Mouse (Mus musculus) forebrain, postnatal 0 days (tissue): ENCODE results near the gene Pdha2. TPM values are rescaled to one million over a fixed set of nuclear protein-coding genes. Genes with fewer than 3 reads are reported as not detected.

Source experiments
- ATAC-seq: fragments of 200-750 bp; cut with Nextera tagmentation; 2 replicates; pipeline ENCODE4 v1.8.0; 2017; ENCODE audit warnings: mild to moderate bottlenecking, moderate library complexity
- DNase-seq: peaks from one replicate; pipeline ENCODE4 v3.0.0-alpha.2; 2015
- H3K27ac ChIP-seq: fragments of 300-500 bp; sonication (generic); 2 replicates; pipeline ENCODE4 v1.5.1; 2014; ENCODE audit warnings: low read depth, mild to moderate bottlenecking, antibody characterized with exemption, low read length, moderate library complexity, mixed read lengths
- H3K27me3 ChIP-seq: fragments of 300-500 bp; sonication (generic); 2 replicates; pipeline ENCODE4 v1.6.1; 2014; ENCODE audit warnings: mild to moderate bottlenecking, low read length, mixed read lengths; ENCODE audit not compliant: insufficient read depth
- H3K36me3 ChIP-seq: fragments of 300-500 bp; sonication (generic); 2 replicates; pipeline ENCODE4 v1.6.1; 2014; ENCODE audit warnings: mild to moderate bottlenecking, moderate library complexity; ENCODE audit not compliant: insufficient read depth
- H3K4me1 ChIP-seq: fragments of 300-500 bp; sonication (generic); 2 replicates; pipeline ENCODE4 v1.6.1; 2014; ENCODE audit warnings: antibody characterized with exemption; ENCODE audit not compliant: insufficient read depth
- H3K4me2 ChIP-seq: fragments of 300-500 bp; sonication (generic); 2 replicates; pipeline ENCODE4 v1.6.1; 2014; ENCODE audit warnings: low read depth, mild to moderate bottlenecking, moderate library complexity
- H3K4me3 ChIP-seq: fragments of 300-500 bp; sonication (generic); 2 replicates; pipeline ENCODE4 v1.5.1; 2014; ENCODE audit warnings: low read depth, low read length, mixed read lengths
- H3K9ac ChIP-seq: fragments of 300-500 bp; sonication (generic); 2 replicates; pipeline ENCODE4 v1.6.1; 2014; ENCODE audit warnings: mild to moderate bottlenecking
- H3K9me3 ChIP-seq: fragments of 300-500 bp; sonication (generic); 2 replicates; pipeline ENCODE4 v1.6.1; 2016; ENCODE audit warnings: low read length
- CTCF ChIP-seq: sonication (generic); IDR thresholded peaks from 2 replicates; pipeline ENCODE4 v1.5.1; 2016; ENCODE audit warnings: antibody characterized with exemption, control low read depth, low read depth
- WGBS: fragments of 180-500 bp; shearing (Covaris S2); extraction: QIAGEN DNeasy Blood & Tissue Kit; methylation state at CpG from one replicate; pipeline ENCODE4 v1.1.7; 2014; 5-methylcytosine and 5-hydroxymethylcytosine counted together
- polyA plus RNA-seq: library from polyadenylated mRNA; unstranded; fragments of >200 nt; fragmentation: Nextera tagmentation; extraction: Ambion mirVana; gene quantifications from 2 replicates; pipeline ENCODE4 v1.2.1, GENCODE M21; 2015
- total RNA-seq: library from RNA; depleted of rRNA; stranded (reverse); fragments of >200 nt; gene quantifications from 2 replicates; pipeline ENCODE4 v1.2.3, GENCODE M21; 2014

Gene Pdha2
- total and polyA plus RNA-seq, 2 experiments from 2014 or later: not detected

DNA sequence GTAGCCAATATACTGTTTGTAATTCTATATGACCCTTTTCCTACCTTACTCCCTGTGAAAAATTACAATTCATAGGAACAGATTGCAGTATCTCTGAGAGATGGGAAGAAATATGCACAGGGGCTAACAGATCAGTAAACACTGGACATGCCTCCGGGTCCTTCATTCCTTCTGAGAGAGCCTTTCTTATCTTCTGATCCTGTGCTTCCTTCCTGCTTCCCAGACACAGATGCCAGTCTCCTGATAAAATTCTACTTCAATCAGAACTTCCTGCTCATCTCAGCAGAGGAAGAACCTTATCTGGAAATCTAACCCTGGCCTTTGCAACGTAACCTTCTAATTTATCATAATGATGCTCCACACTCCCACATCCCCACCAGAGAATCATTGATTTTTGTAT is 6.4 kb upstream of the Pdha2 start:
- Histone ChIP-seq H3K4me2 (no peak overlapping the region), H3K4me1 (no peaks in the 10 kb centered on the region), H3K27me3 (no peaks in the 10 kb centered on the region), H3K4me3 (no peak overlapping the region), H3K9ac (no peak overlapping the region), H3K27ac (no peak overlapping the region), H3K36me3 (no peaks in the 10 kb centered on the region), H3K9me3 (no peaks in the 10 kb centered on the region)
- 89% methylated on average over 2 of the region's 2 CpGs for WGBS
- no peak for ATAC-seq
- TF ChIP-seq CTCF: no peak
- no peak for DNase-seq

DNA sequence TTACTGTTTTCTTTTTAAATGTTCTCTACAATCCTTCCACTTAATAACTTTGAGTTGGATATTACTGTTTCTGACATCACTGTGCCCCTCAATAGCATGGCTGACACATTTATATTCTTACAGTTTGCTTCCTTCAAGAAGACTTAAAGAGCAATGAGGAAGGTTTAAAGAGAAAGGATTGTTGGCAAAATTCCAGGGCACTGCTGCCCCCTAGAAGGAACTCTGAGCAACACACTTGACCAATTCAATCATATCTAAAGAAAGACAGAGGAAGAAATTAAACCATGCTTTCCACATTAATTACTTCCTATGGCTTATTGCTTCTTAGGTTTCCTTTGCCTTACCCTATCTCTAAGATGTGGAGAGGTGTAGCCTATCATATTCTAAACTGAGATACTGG is 4.8 kb upstream of the Pdha2 start:
- H3K9ac ChIP-seq: no peak overlapping the region
- no peaks in the 10 kb centered on the region for H3K36me3 ChIP-seq
- no peaks in the 10 kb centered on the region for H3K4me1 ChIP-seq
- no peaks in the 10 kb centered on the region for H3K9me3 ChIP-seq
- 0 out of 2 replicates have a peak, but pooled peaks have one; percentile 3 for TF ChIP-seq CTCF
- H3K4me2 ChIP-seq: no peak overlapping the region
- DNase-seq (peak; percentile 8), ATAC-seq (no peak)
- H3K27me3 ChIP-seq: no peaks in the 10 kb centered on the region
- no peak overlapping the region for H3K27ac ChIP-seq
- H3K4me3 ChIP-seq: no peak overlapping the region

DNA sequence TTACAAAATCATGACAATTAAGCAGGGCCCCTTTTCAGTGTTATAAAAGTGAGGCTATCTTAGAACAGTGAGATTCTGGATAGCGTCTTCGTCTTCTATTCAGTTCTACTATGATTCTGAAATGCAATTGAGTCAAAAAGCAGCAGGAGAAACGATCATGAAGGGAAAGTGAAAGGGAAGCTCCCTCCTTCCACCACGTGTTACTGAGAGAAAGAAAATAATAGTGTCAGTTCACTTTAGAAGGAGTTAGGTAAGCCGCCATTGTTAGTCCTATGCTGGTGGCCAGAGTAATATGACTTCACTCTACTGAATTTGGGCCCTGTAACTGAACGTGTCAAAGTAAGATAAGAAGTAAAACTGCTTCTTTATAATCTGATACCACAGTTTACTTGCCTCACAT is 4.1 kb upstream of the Pdha2 start:
- 62% methylated on average over 6 of the region's 6 CpGs for WGBS
- no peaks in the 10 kb centered on the region for H3K4me1 ChIP-seq
- no peaks in the 10 kb centered on the region for H3K27me3 ChIP-seq
- H3K4me2 ChIP-seq: no peak overlapping the region
- no peak overlapping the region for H3K9ac ChIP-seq
- no peak for TF ChIP-seq CTCF
- DNase-seq (no peak), ATAC-seq (no peak)
- no peaks in the 10 kb centered on the region for H3K9me3 ChIP-seq
- H3K4me3 ChIP-seq: no peak overlapping the region
- H3K36me3 ChIP-seq: no peaks in the 10 kb centered on the region
- no peak overlapping the region for H3K27ac ChIP-seq

DNA sequence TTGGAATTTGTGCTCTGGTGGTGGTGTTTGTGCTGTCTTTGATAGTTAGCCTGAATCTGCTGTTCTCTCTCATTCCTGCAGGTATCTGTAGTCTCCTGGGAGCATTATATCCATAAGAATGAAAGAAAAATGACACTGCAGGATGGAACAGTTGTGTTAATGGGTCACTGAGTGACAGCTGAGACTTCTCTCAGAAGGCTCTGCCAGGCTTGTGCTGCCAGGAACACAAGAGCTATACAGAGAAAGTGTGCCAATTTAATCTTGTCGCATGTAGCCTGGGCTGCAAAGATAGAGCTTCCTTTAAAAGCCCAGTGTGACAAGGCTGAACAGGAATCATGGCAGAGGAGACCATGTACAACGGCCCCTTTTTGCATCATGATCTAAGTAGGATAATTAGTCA is 2.6 kb upstream of the Pdha2 start:
- DNase-seq (peak; percentile 22), ATAC-seq (peak; percentile 43; the same call in 1 of the 2 replicates)
- WGBS: 44% methylated on average over 2 of the region's 2 CpGs
- Histone ChIP-seq H3K9ac (no peak overlapping the region), H3K4me2 (no peak overlapping the region), H3K27ac (no peak overlapping the region), H3K4me1 (no peaks in the 10 kb centered on the region), H3K36me3 (no peaks in the 10 kb centered on the region), H3K9me3 (no peaks in the 10 kb centered on the region), H3K27me3 (no peaks in the 10 kb centered on the region), H3K4me3 (no peak overlapping the region)
- TF ChIP-seq CTCF: no peak

DNA sequence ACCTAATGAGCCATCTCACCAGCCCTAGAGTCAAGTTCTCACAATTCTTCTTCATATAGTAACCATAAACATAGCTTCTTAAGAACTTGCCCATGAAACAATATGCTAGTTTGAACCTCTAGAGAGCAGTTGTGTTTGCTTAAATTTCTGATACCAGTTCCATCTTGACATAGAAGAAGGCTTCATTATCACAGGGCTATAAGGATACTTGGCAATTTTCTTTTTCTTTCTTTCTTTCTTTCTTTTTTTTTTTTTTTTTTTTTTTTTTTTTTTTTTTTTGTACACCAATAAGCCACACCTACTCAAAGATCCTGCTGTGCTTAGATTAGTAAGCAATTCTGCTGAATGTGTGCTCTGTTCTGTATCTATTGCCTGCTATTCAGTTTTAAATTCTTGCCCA is 2.0 kb upstream of the Pdha2 start:
- H3K36me3 ChIP-seq: no peaks in the 10 kb centered on the region

DNA sequence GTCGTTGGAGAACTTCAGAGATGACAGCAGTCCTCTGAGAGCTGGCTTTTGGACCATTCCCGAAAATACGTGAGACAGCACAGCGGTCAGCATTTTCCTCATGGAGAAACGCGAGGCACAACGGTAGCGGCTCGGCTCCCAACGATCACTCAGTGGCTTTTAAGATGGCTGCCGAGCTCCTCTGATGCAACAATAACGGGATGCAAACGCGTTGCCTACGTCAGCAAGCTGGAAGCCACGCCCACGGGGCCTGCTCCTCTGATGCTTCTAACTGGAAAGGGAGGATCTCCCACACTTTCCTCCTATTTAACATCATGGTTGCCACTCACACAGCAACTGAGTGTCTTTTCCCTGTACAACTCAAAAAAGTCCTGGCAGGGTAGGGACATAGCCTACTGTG is 511 bp downstream of the Pdha2 start:
- H3K9ac ChIP-seq: no peak overlapping the region
- H3K4me2 ChIP-seq: no peak overlapping the region
- H3K4me3 ChIP-seq: no peak overlapping the region
- H3K9me3 ChIP-seq: no peaks in the 10 kb centered on the region
- TF ChIP-seq CTCF: no peak
- DNase-seq (no peak), ATAC-seq (no peak)
- no peak overlapping the region for H3K27ac ChIP-seq
- H3K4me1 ChIP-seq: no peaks in the 10 kb centered on the region
- 97% methylated on average over 17 of the region's 17 CpGs for WGBS
- H3K27me3 ChIP-seq: no peaks in the 10 kb centered on the region
- H3K36me3 ChIP-seq: no peaks in the 10 kb centered on the region

More for the DNA sequence above, 2.0 kb upstream of the Pdha2 start:
- no peak overlapping the region for H3K4me2 ChIP-seq
- DNase-seq (no peak), ATAC-seq (no peak)
- H3K27me3 ChIP-seq: no peaks in the 10 kb centered on the region
- no peak for TF ChIP-seq CTCF
- no peaks in the 10 kb centered on the region for H3K4me1 ChIP-seq
- H3K27ac ChIP-seq: no peak overlapping the region
- H3K9ac ChIP-seq: no peak overlapping the region
- no peaks in the 10 kb centered on the region for H3K9me3 ChIP-seq
- H3K4me3 ChIP-seq: no peak overlapping the region

DNA sequence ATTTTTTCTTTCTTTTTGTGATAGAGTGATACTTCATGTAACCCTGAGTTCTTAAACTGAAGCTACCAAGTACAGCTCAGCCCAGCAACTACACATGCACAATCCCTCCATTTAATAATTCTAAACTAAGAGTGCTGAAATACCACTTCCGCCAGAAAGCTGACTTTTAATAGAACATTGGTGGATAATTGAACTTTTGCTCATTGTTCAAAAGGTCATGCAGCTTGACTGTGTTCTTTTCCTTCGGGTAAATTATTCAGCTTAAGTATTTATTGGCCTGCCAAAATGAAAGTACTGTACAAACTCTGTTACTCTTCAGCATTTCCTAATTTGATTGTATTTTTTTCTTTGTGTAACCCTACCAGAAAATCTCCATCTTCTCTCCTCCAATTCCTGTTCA is 10.4 kb downstream of the Pdha2 start:
- H3K9ac ChIP-seq: no peak overlapping the region
- no peaks in the 10 kb centered on the region for H3K36me3 ChIP-seq
- H3K27ac ChIP-seq: no peak overlapping the region
- no peaks in the 10 kb centered on the region for H3K27me3 ChIP-seq
- no peak overlapping the region for H3K4me3 ChIP-seq
- H3K4me2 ChIP-seq: no peak overlapping the region
- no peaks in the 10 kb centered on the region for H3K4me1 ChIP-seq
- no peak for TF ChIP-seq CTCF
- ATAC-seq: no peak
- no peaks in the 10 kb centered on the region for H3K9me3 ChIP-seq
- WGBS: 75% methylated on average over 2 of the region's 2 CpGs
- no peak for DNase-seq
